Mouse (Mus musculus) left cerebral cortex, adult 9 months (tissue): ENCODE measurements at regions not wholly inside any gene's neighbourhood (a gene's known extent, or its start where the extent isn't known, plus 50 kb on each side); places are given as distances from the start of the nearest gene placed in this dataset.

Source experiments
- DNase-seq, 2 experiments: peaks; one replicate each; pipeline ENCODE4 v3.0.0; 2022; ENCODE audit warnings: low spot score in 2 of 2

DNA sequence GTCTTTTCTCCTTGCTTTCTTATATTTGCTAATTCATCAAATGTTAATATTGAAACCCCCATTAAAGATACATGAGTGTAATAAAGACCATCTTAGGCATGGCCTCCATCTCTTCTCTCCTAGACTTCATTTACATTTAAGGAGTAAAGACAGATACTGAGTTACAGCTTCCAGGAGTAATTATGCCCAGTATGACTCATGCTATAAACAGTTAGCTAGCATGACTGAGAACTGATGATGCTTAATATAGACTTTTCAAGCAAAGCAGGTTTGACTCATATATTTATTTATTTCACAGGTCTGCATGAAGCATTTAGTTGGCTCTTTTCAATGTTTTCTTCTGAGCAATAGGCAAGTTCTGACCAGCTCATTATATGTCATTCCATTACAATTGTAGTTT lies 453.7 kb upstream of the Cntn6 start:
- no peak for DNase-seq

DNA sequence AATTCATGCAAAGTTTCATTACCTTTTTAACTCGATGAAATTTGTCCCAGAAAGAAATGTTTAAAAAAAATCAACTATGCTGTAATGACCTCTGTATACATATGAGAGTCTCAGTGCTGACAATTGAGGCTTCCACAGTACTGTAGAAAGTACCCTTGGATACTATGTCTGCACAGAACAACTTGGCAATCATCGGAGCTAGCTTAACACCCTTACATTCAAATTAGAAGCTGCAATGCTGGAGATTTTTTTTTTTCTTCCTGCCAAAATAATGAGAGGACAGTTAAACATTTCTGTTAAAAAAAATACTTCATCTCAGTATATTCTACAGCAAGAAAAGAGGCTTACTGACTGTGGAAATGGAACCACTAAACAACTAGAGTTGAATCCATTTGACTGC lies 452.1 kb upstream of the Cntn6 start:
- peak in 1 of 2 experiments; percentile 6 for DNase-seq

DNA sequence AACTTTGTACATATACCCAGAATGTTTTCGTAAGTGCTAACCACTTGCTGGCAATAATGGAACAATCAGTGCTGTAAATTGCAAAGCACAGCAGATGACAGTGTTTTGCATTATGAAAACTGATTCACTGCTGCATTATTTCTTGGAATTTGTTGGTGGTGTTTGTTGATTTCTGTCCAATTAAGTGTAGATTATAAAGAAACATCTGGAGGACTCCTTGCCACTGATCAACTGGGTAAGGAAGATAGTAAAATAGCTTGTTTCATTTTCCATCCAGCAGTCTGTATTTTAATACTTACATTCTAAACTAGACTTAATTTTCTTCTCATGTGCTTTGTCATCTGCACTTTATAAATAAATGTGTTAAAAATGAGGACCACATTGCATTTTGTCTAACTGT lies 436.6 kb upstream of the Cntn6 start:
- DNase-seq = no peak

DNA sequence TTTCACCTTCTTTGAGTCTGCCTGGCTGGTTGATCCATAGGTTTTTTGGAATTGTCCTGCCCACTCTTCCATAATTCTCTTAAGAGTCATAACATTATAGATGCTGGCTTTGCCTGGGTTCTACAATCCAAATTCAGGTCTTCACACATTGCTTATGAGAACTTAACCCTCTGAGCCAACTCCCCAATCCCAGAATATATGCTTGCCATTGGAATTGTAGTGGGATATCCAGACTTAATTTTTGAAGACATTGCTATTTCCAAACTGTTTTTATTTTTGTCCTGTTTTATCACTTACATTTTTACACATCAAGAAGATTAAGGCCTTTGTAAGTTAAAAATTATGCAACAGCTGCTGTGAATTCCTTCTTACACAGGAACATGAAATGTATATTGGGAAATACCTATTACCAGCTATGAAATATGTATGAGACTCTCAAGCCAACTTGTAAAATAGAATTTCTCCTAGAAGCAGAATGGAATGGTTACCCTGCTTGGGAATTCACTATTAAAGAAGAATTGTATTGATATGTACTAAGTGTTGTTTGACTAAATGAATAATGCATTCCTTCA lies 430.8 kb upstream of the Cntn6 start:
- DNase-seq = no peak

DNA sequence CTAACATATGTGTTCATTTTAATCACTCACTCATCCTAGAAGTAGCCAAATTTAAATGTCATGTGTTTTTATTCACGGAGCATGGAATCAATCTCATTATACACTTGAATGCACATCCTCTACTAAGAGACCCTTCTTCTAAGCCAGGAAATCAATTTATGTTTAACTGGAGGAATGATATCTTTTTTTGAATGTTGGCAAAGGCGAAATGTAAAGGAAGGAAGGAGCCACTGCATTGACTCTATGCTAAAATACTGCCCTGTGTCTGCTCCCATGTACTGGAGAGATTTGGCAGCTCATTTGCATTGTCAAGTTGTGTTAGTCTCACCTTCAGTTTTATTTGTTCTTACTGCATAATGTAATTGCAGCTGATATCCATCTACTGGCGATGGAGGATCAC lies 412.0 kb upstream of the Cntn6 start:
- no peak for DNase-seq

DNA sequence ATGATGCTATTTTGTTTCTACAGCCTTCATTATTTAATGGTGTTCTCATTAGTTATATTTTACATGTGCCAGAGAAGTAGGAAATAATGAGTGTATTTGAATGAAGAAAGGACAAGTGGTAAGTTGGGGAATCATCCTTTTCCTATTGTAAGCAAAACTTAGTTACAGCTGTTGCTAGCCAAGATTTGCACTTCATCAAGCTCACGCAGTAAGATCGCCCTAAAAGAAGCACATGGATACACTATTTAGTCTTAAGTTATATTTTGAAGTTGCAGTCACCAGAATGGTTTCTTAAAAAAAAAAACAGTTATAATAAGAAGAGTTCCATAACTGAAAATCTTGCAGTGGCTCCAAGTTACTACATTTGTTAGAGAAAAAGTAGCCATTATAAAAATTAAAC lies 410.3 kb upstream of the Cntn6 start:
- DNase-seq = no peak

DNA sequence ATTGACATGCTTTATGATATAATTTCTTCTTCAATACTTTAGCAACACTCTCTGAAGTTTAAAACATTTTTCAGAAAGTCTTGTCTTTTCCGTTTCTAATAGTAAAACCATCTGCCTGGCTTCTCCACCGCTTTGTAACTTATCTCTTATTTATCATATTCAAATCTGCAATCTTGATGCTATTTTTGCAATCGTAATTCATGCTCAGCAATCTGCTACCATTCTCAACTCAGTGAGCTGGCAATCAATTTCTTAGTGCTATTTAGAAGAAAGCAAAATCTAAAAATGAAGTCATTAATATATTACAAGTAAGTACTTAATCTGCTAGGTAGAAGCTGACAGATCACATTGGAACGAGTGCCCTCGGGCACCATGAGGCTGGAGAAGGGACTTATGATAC lies 384.2 kb upstream of the Cntn6 start:
- no peak for DNase-seq
